Mouse (Mus musculus) megakaryocyte progenitor cell, adult 5-6 weeks (primary cell): ENCODE measurements around the gene 4632433K11Rik. TPM values are rescaled to one million over a fixed set of nuclear protein-coding genes. Genes with fewer than 3 reads are reported as not detected.
"Not testable (repeated sequence)": the region's sequence is repeated elsewhere in the genome, so short reads cannot be mapped to it uniquely, and the experiment has no call there.

Source experiments
- ATAC-seq: replicated peaks from 2 replicates; pipeline ENCODE4 v1.8.0; 2016; ENCODE audit warnings: mild to moderate bottlenecking, moderate TSS enrichment, inconsistent platforms; ENCODE audit not compliant: poor library complexity
- total RNA-seq, 2 experiments: library from RNA; stranded (forward) in 1 of 2; stranded (reverse) in 1 of 2; fragments of 157-497, 149-512 nt in 1 of 2; fragments of 200-1000 nt in 1 of 2; gene quantifications; 2 replicates each; pipeline versions ENCODE4 v1.2.3 to v1.2.4; 2015 to 2017

4632433K11Rik gene
- total RNA-seq, 2 experiments from 2014 or later = not detected

DNA sequence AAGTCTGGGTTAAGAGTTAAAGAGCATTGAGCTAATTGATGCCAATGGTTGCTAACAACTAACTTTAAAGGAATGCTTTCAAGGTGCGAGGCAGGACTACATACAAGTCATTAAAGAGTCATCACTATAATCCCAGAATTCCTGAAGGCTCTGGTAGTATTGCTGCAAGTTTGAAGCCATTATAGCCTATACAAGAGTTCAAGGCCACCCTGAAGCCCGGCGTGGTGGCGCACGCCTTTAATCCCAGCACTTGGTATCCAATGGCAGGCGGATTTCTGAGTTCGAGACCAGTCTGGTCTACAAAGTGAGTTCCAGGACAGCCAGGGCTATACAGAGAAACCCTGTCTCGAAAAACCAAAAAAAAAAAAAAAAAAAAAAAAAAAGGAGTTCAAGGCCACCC, 14.3 kb upstream of the 4632433K11Rik start:
- ATAC-seq = not testable (repeated sequence)

DNA sequence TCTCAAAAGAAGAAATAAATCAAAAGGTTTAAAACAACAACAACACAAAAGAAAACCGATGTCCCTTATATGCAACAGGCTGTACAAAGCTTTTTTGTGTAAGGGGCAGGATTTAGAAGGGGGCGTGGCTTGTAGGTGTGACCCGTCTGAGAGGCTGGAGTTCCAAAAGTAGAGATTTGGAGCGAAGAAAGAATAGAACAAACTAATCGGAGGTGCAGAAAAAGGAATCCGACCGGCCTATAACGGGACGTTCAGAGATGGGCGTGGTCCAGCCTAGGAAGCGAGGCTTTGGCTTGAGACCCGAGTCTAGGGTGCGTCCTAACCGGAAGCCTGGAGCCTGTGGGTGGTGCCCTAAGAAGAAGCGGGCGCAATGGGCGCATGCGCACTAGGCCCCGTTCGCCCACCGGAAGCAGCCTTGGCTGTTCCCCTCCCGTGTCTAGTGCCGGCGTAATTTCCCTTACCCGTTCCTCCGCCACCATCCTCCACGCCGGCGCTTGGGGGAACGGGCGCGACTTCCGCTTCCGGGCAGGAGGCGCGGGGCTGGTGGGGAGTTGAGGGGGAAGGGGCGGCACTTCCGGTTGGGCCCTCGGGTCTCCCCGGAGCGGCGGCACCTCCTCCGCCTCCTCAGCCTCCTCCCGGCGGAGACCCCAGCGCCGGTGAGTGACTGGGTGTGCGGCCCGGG, 13.8 kb upstream of the 4632433K11Rik start, which contains the start of the genes Zfp865 and Ccdc106:
TSS of gene Zfp865 (plus strand) at position 377 of the 682 bp plus-strand sequence.
TSS of gene Ccdc106 (plus strand) at position 554 of the 682 bp plus-strand sequence.
- ATAC-seq = peak; percentile 79

DNA sequence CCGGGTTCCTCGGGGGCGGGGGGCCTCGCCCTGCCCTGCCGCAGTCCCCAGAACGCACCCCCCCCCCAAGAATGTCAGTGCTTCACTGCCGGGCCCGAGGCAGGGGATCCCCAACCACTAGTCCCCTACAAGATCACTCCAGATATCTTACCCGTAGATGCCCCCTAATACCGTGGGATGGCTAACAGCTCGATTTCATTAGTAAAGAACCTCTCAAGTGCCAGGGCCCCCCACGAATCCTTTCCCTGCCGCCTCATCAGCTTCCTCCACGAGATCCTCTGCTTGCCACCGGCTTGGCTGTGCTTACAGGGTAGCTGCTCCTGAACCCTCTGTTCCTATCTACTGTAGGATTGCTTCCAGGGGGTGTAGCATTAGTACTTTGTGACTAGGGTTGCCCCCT, 13.2 kb upstream of the 4632433K11Rik start:
- 0 out of 2 replicates have a peak, but pooled peaks have one; percentile 5 for ATAC-seq

DNA sequence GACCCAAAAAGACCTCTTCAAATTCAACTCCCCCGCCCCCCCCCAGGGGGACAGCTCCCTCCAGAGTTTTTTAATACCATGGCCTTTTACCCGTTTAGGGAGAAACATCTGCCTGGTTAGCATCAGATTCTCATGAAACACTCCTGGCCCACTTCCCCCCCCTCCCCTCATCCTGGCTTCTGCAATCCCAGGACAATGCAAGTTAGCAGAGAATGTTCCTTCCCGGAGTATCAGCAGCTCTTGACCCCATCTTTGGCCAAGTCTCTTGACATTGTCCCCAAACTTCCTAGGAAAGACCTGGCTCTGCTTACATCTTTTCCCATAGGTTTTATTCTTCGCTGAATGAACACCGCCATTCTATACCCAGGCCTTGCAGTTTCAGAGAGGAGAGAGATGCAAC, 12.7 kb upstream of the 4632433K11Rik start:
- ATAC-seq = no peak

DNA sequence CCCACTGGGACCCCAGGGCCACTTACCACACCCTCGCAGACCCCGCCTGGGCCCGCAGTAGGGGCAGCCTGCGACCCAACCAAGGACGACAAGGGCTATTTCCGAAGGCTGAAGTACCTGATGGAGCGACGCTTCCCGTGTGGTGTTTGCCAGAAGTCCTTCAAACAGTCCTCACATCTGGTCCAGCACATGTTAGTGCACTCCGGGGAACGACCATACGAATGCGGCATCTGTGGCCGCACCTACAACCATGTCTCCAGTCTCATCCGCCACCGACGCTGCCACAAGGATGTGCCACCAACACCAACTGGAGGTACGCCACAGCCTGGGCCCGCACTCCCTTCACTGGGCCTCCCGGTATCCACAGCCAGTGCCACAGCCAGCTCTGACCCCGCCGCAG, 4.4 kb upstream of the 4632433K11Rik start:
- no peak for ATAC-seq

DNA sequence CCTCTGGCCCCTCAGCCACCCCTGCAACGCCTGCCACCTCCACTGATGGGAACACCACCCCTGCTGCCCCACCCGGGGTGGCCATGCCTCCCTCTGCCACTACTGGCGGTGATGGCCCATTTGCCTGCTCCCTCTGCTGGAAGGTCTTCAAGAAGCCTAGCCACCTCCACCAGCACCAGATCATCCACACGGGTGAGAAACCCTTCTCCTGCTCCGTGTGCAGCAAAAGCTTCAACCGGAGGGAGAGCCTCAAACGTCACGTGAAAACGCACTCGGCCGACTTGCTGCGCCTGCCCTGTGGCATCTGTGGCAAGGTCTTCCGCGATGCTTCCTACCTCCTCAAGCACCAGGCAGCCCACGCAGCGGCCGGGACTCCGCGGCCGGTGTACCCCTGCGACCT, 4.0 kb upstream of the 4632433K11Rik start:
- no peak for ATAC-seq

DNA sequence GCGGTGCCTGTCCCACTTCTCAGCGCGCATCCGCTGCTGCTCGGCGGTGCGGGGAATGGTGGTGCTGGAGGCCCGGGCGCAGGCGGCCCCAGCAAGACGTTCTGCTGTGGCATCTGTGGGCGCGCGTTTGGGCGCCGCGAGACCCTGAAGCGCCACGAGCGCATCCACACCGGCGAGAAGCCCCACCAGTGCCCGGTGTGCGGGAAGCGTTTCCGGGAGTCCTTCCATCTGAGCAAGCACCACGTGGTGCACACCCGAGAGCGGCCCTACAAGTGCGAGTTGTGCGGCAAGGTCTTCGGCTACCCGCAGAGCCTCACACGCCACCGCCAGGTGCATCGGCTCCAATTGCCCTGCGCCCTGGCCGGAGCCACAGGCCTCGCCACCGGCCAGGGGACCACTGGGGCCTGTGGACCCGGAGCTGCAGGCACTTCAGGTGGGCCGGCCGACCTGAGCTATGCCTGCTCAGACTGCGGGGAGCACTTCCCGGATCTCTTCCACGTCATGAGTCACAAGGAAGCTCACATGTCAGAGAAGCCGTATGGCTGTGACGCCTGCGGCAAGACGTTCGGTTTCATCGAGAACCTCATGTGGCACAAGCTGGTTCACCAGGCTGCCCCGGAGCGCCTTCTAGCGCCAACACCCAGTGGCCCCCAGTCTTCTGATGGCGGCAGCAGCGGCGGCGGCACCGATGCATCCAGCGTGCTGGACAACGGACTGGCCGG, 3.2 kb upstream of the 4632433K11Rik start:
- no peak for ATAC-seq

DNA sequence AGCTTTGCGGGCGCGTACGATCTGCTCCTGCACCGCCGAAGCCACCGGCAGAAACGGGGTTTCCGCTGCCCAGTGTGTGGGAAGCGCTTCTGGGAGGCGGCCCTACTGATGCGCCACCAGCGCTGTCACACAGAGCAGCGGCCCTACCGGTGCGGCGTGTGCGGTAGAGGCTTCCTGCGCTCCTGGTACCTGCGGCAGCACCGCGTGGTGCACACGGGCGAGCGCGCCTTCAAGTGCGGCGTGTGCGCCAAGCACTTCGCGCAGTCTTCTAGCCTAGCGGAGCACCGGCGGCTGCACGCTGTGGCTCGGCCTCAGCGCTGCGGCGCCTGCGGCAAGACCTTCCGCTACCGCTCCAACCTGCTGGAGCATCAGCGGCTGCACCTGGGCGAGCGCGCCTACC, 2.4 kb upstream of the 4632433K11Rik start:
- no peak for ATAC-seq

DNA sequence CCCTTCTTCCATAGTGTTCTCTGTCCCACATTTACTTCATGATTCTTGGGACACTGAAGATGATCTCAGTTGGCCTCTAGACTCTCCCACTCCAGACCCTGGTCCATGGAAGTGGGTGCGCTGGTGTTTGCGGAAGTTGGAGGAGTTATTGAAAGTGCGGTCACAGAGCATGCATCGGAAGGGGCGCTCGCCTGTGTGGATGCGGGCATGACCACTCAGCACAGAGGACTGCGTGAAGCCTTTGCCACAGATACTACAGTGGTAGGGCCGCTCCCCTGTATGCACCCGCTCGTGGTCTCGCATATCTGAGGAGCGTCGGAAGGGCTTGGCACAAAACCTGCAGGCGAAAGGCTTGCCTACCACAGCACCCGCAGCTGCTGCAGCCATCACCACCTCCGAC, 1.7 kb downstream of the 4632433K11Rik start:
- ATAC-seq = no peak

DNA sequence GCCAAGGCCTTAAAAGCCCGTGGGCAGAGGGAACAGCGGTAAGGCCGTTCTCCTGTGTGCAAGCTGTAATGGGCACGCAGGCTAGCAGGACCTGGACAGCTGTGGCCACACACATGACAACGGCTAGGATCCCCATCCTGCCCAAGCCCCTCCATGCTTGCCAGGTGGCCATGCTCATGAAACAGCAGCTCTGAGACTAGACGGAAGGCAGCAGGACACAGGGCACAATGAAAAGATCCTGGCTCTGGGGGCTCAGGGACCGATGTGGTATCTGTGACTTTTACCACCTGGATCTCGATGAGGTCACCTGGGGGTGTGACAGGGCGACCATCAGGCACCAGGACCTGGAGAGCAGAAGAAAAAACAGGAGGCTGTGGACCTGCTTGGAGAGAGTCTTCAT, 2.2 kb downstream of the 4632433K11Rik start:
- ATAC-seq = no peak

DNA sequence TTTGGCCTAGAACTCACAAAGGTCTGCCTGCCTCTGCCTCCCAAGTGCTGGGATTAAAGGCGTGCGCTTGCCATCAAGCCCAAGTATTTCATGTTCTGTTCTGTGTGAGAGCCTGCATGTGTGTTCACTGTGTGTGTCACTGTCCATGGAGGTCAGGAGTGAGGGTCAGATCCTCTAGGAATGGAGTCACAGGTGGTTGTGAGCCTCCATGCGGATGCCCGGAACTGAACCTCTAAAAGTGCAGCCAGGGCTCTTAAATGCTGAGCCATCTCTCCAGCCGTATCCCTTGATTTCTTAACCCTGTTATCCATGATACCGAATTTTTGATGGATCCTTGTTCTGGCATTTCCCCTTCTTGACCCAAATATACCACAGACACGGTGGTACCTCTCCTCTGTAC, 3.1 kb downstream of the 4632433K11Rik start:
- ATAC-seq = no peak

DNA sequence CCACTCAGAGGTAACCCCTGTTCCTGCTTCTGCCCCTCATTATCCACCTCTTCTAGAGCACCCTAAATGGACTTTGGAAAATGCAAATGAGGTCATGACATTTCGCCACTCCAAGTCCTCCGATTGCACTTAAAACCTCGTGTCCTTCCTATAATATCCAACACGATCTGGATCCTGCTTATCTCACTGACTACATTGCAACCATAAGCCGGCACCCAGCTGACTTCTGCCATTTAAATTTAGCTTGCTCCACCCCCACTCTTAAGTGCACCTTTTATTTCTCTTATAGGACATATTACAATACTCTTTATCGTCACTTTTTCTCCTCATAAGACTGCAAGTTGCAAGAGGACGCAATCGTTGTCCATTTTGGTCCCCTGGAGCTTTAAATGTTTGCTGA, 3.5 kb downstream of the 4632433K11Rik start:
- no peak for ATAC-seq

DNA sequence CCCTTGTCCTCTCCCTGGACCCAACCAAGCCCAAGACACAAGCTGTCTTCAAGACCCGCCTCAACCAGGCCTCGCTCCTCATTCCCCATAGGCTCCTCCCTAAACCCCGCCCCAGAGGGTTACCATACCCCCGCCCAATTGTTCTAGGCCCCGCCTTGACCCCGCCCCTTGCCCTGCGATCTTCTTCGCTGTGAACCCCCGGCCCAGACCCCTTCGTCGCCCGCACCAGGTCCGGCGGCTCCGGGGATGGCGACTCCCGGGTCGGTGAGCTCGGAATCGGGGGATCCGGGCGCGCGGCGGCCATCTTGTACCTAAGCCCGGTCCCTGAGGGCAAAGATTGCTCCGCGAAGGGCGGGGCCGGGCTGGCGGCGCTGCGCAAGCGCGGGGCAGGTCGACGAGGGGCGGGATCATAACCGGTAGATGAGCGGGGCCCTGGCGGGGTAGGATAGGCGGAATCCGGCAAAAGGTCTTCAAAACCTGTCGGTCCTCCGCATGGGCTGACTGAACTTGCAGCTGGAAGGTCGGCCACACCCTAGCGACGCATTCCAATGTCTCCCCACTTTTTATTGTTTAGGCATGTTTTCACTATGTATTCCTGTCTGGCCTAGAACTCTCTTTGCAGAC, 4.3 kb downstream of the 4632433K11Rik start, which contains the start of gene Zfp784:
TSS of gene Zfp784 (minus strand) at position 338 of the 624 bp plus-strand sequence.
- peak; percentile 91 for ATAC-seq

DNA sequence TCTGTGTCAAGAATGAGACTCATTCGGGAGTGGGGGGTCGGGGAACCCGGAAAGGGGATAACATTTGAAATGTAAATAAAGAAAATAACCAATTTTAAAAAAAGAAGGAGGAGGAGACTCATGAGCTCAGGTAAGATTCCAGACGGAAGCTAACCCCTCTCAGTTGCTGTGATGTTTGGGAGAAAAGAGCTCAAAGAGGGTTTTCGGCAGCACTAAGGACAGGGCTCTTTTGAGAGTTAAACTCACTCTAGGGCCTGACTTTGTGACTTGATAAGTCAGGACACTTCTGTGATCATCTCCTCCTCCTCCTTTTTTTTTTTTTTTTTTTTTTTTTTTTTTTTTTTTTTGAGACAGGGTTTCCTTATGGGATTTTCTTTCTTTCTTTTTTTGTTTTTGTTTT, 5.0 kb downstream of the 4632433K11Rik start:
- ATAC-seq = no peak

DNA sequence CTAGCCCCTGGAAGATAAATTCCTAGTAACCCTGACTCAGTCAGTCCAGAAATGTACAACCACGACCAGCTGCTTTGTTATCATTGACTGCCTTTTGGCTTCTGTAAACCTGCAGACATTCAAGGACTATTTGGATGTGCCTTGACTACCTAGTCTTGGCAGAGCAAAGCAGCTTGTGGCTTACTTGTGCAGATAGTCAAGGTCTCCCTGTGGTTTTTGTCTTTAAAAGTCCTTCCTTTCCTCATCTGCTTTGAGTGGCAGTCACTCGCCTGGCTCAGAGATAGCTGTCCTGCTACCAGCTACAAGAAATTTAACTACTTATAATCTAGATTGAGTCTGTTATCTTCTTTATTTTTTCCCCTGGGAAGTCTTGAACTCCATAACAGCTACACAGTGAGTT, 11.1 kb downstream of the 4632433K11Rik start:
- peak; percentile 42 for ATAC-seq

DNA sequence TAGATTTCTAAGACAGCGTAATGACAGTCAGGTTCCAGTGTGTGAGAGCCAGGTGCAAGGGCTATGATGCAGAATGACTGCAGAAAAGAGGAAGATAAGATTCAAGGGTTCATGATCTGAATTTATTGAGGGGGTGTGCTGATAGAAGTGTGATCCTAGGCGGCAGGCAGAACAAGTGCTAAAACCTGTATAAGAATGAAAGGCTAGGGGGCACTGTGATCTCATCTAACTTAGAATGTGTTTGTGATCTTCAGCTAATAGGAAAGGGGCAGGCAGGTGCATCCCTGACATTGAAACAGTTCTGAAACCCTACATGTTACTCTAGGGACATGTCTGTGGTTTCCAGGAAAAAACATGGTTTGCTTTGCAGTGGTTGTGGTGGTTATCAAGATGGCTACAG, 12.2 kb downstream of the 4632433K11Rik start:
- 0 out of 2 replicates have a peak, but pooled peaks have one; percentile 24 for ATAC-seq

DNA sequence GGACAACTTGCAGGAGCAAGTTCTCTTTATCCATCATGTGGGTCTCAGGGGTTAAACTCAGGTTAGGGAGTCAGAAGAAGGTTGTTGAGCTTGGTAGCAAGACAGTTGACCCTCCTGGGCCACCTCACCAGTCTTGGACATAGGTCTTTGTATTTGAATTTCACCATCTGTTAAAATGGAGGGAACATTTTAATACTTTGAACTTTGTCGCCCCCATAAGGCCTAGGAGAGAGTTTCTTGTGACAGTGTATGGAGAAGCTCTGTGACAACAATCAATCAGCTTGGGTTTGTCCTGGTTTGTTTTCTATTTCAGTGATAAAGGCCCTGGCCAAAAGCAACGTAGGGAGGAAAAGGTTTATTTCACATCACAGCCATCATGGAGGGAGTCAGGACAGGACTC, 13.4 kb downstream of the 4632433K11Rik start:
- ATAC-seq = peak; percentile 67

DNA sequence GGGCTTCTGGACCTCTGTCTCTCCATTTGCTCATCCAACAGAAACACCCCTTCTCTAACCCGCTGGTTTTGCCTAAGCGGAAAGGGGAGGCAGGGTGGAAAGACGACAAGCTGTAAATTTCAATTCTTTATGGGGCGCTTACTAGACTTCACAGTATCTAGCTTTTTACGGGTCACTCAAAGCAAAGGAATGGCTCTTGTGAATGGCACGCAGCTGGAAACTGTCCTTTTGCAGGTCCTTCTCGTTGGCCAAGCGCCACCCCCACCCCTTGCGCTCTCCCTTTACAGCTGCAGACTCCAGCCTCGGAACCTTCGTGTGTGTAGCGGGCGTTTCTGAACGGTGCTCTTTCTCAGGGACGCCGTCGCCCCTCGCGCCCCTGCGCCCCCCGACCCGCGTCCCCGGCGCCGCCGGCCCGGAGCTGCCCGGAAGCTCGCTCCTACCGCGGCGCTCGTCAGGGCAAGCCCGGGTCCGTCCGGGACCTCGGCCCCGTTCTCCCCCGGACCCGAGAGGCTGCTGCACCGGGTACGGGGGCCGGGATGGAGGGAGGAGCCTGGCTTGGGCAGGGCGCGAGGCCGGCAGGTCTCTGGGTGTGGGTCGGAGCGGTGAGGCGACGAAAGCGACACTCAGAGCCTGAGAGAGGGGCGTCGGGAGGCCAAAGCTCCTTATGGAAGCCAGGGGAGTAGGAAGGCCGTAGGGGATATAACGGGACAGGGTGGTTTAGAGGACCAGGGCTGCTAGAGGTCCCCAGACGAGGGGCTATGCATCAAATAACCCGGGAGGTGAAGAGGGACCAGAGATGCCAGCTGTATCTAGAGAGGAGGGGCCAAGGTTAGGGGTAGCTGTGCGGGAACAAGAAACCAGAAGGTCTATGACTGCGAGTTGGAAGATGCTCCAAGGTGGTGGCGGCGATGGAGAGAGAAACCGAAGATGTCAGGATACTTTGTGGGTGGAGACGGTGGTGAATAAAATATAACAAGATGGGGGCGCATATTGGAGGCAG, 17.6 kb downstream of the 4632433K11Rik start, which contains the start of gene Zfp580:
TSS of gene Zfp580 (plus strand) at position 346 of the 1,000 bp plus-strand sequence.
- ATAC-seq = peak; percentile 54

DNA sequence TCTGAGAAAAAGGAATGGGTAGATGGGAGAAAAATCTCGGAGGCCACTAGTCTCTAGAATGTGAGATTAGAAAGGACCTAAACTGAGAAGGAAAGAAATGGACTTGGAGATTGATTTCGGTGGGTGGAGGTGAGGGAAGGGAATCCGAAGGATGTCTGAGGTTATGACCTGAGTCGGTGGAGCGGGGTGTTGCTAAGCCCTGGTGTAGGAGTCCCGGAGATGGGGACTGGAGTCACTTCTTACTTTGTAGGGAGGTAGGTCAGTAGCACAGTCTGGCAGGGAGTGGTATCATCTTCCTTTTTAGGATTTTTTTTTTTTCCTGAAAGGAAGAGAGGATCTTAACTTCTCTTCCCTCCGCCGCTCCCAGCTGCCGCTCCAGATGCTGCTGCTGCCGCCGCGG, 18.5 kb downstream of the 4632433K11Rik start:
- ATAC-seq = no peak

DNA sequence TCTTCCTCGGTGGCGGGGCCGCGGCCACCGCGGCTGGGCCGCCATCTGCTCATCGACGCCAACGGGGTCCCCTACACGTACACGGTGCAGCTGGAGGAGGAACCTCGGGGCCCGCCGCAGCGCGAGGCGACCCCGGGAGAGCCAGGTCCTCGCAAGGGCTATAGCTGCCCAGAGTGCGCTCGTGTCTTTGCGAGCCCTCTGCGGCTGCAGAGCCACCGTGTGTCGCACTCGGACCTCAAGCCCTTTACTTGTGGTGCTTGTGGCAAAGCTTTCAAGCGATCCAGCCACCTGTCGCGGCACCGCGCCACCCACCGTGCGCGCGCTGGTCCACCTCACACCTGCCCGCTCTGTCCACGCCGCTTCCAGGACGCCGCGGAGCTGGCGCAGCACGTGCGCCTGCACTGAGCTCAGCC, 19.0 kb downstream of the 4632433K11Rik start:
- no peak for ATAC-seq
